Mouse (Mus musculus): ENCODE measurements at regions not wholly inside any gene's neighbourhood (a gene's known extent, or its start where the extent isn't known, plus 50 kb on each side); places are given as distances from the start of the nearest gene placed in this dataset.
A peak's percentile ranks its signal among the peaks of the same experiment; 100 is the strongest.

GRCm38 (mm10) chr14:68973636-68974101 is 320.4 kb downstream of the Synb start:
- no peak for DNase-seq

GRCm38 (mm10) chr14:68966758-68967157 is 327.3 kb downstream of the Synb start:
- DNase-seq = peak; percentile 45 to 60

GRCm38 (mm10) chr14:68954577-68955460 is 339.3 kb downstream of the Synb start:
- DNase-seq = no peak

- DNase-seq = no peak
Measured at GRCm38 (mm10) chr14:68945906-68946305, 348.2 kb downstream of the Synb start.

GRCm38 (mm10) chr14:68945434-68945833 is 348.7 kb downstream of the Synb start:
- DNase-seq = no peak

GRCm38 (mm10) chr14:68941759-68942158 is 352.3 kb downstream of the Synb start:
- no peak for DNase-seq

GRCm38 (mm10) chr14:68941132-68941690 is 352.9 kb downstream of the Synb start:
- DNase-seq = peak in 1 of 2 experiments; percentile 7

GRCm38 (mm10) chr14:68935303-68935662 is 358.8 kb downstream of the Synb start:
- DNase-seq = no peak

- no peak for DNase-seq
Measured at GRCm38 (mm10) chr14:68934611-68935302, 359.3 kb downstream of the Synb start.

- peak in 1 of 2 experiments; percentile 7 for DNase-seq
Measured at GRCm38 (mm10) chr14:68927814-68928213, 366.3 kb downstream of the Synb start.

GRCm38 (mm10) chr14:68923054-68923453 is 371.0 kb downstream of the Synb start:
- no peak for DNase-seq

- peak in 1 of 2 experiments; percentile 10 for DNase-seq
Measured at GRCm38 (mm10) chr14:68922035-68922434, 372.1 kb downstream of the Synb start.

- DNase-seq = peak; percentile 30 to 46
Measured at GRCm38 (mm10) chr14:68918526-68919045, 375.5 kb downstream of the Synb start.

- no peak for DNase-seq
Measured at GRCm38 (mm10) chr14:68899921-68900320, 394.2 kb downstream of the Synb start.

GRCm38 (mm10) chr14:68877171-68877570 is 416.9 kb downstream of the Synb start:
- DNase-seq = no peak

GRCm38 (mm10) chr14:68861071-68861470 is 433.0 kb downstream of the Synb start:
- no peak for DNase-seq

GRCm38 (mm10) chr14:68857948-68858347 is 436.2 kb downstream of the Synb start:
- no peak for DNase-seq

- no peak for DNase-seq
Measured at GRCm38 (mm10) chr14:68848506-68848905, 445.6 kb downstream of the Synb start.

GRCm38 (mm10) chr14:68847609-68848008 is 446.5 kb downstream of the Synb start:
- DNase-seq = no peak

- no peak for DNase-seq
Measured at GRCm38 (mm10) chr14:68820241-68820640, 473.9 kb downstream of the Synb start.

- no peak for DNase-seq
Measured at GRCm38 (mm10) chr14:68808976-68809375, 485.1 kb downstream of the Synb start.

- DNase-seq = no peak
Measured at GRCm38 (mm10) chr14:68807918-68808317, 486.2 kb downstream of the Synb start.

GRCm38 (mm10) chr14:68806646-68807045 is 487.5 kb downstream of the Synb start:
- DNase-seq = no peak
